Mouse (Mus musculus) forebrain, postnatal 0 days (tissue): ENCODE measurements around the gene Yjefn3. TPM values are rescaled to one million over a fixed set of nuclear protein-coding genes. Genes with fewer than 3 reads are reported as not detected.
A peak's percentile ranks its signal among the peaks of the same experiment; 100 is the strongest.

Source experiments
- ATAC-seq: fragments of 200-750 bp; cut with Nextera tagmentation; 2 replicates; pipeline ENCODE4 v1.8.0; 2017; ENCODE audit warnings: mild to moderate bottlenecking, moderate library complexity
- DNase-seq: peaks from one replicate; pipeline ENCODE4 v3.0.0-alpha.2; 2015
- H3K27ac ChIP-seq: fragments of 300-500 bp; sonication (generic); 2 replicates; pipeline ENCODE4 v1.5.1; 2014; ENCODE audit warnings: low read depth, mild to moderate bottlenecking, antibody characterized with exemption, low read length, moderate library complexity, mixed read lengths
- H3K27me3 ChIP-seq: fragments of 300-500 bp; sonication (generic); 2 replicates; pipeline ENCODE4 v1.6.1; 2014; ENCODE audit warnings: mild to moderate bottlenecking, low read length, mixed read lengths; ENCODE audit not compliant: insufficient read depth
- H3K36me3 ChIP-seq: fragments of 300-500 bp; sonication (generic); 2 replicates; pipeline ENCODE4 v1.6.1; 2014; ENCODE audit warnings: mild to moderate bottlenecking, moderate library complexity; ENCODE audit not compliant: insufficient read depth
- H3K4me1 ChIP-seq: fragments of 300-500 bp; sonication (generic); 2 replicates; pipeline ENCODE4 v1.6.1; 2014; ENCODE audit warnings: antibody characterized with exemption; ENCODE audit not compliant: insufficient read depth
- H3K4me2 ChIP-seq: fragments of 300-500 bp; sonication (generic); 2 replicates; pipeline ENCODE4 v1.6.1; 2014; ENCODE audit warnings: low read depth, mild to moderate bottlenecking, moderate library complexity
- H3K4me3 ChIP-seq: fragments of 300-500 bp; sonication (generic); 2 replicates; pipeline ENCODE4 v1.5.1; 2014; ENCODE audit warnings: low read depth, low read length, mixed read lengths
- H3K9ac ChIP-seq: fragments of 300-500 bp; sonication (generic); 2 replicates; pipeline ENCODE4 v1.6.1; 2014; ENCODE audit warnings: mild to moderate bottlenecking
- H3K9me3 ChIP-seq: fragments of 300-500 bp; sonication (generic); 2 replicates; pipeline ENCODE4 v1.6.1; 2016; ENCODE audit warnings: low read length
- CTCF ChIP-seq: sonication (generic); IDR thresholded peaks from 2 replicates; pipeline ENCODE4 v1.5.1; 2016; ENCODE audit warnings: antibody characterized with exemption, control low read depth, low read depth
- WGBS: fragments of 180-500 bp; shearing (Covaris S2); extraction: QIAGEN DNeasy Blood & Tissue Kit; methylation state at CpG from one replicate; pipeline ENCODE4 v1.1.7; 2014; 5-methylcytosine and 5-hydroxymethylcytosine counted together
- polyA plus RNA-seq: library from polyadenylated mRNA; unstranded; fragments of >200 nt; fragmentation: Nextera tagmentation; extraction: Ambion mirVana; gene quantifications from 2 replicates; pipeline ENCODE4 v1.2.1, GENCODE M21; 2015
- total RNA-seq: library from RNA; depleted of rRNA; stranded (reverse); fragments of >200 nt; gene quantifications from 2 replicates; pipeline ENCODE4 v1.2.3, GENCODE M21; 2014

Gene Yjefn3
- total and polyA plus RNA-seq, 2 experiments from 2014 or later, result 15.0 to 15.3 TPM

GRCm38 (mm10) chr8:69921141-69921540 is 18.6 kb upstream of the Yjefn3 start:
- no peak for TF ChIP-seq CTCF
- Histone ChIP-seq H3K27me3 (no peaks in the 10 kb centered on the region), H3K4me3 (no peak overlapping the region), H3K4me1 (peaks cover 6% of the 10 kb centered on the region), H3K9me3 (no peaks in the 10 kb centered on the region), H3K27ac (peak overlapping the region; percentile 80), H3K9ac (no peak overlapping the region; the same call in 1 of the 2 replicates), H3K4me2 (no peak overlapping the region), H3K36me3 (peaks cover 10% of the 10 kb centered on the region)
- ATAC-seq (no peak), DNase-seq (no peak)
- 81% methylated on average over 2 of the region's 2 CpGs for WGBS

DNA sequence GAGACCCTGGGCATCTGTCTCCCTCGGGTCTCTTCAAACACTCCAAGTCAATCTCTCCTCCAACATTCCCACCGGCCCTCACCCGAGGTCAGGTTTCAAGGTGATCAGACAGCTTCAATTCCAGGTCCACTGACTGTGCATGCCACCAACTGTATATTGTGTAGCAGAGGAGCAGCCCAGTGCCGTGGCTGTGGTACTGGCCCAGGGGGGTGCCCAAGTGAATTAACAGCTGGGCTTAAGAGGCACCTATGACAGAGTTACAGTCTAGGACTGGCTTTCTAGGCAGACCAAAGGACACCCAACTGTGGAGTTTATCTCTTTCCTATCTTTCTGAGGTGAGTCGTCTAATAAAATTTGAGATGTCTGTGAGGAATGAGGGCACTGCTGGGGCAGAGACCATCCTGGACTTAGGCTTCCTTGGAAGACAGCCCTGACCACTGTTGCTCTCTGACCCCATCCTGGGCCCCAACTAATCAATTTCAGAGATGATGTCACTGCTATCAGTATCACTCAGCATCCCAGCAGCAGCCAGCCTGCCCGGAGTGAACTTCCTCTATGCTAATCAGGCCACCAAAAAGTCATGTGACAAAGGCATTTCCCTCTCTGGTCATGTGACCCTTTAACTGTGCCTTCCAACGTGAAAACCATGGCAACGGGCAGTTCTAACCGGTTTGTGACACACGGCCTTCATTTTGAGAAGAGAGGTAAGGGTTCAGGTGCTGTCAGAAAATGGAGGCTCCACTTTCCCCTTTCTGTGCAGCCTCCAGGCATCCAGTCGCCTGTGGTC is 17.6 kb upstream of the Yjefn3 start:
- H3K36me3 ChIP-seq, result peaks cover 17% of the 10 kb centered on the region
- H3K27ac ChIP-seq, result peak overlapping the region; percentile 80
- 44% methylated on average over 11 of the region's 11 CpGs for whole genome bisulfite sequencing
- peak overlapping the region; percentile 13; the same call in 1 of the 2 replicates for H3K4me2 ChIP-seq
- H3K27me3 ChIP-seq, result no peaks in the 10 kb centered on the region
- no peak overlapping the region for H3K4me3 ChIP-seq
- TF ChIP-seq CTCF, result no peak
- no peaks in the 10 kb centered on the region for H3K9me3 ChIP-seq
- ATAC-seq, result peak; percentile 81
- peak; percentile 71 for DNase-seq
- H3K4me1 ChIP-seq, result peaks cover 6% of the 10 kb centered on the region
- peak overlapping the region; percentile 35; the same call in 1 of the 2 replicates for H3K9ac ChIP-seq

- no peaks in the 10 kb centered on the region for H3K27me3 ChIP-seq
- DNase-seq (peak; percentile 92), ATAC-seq (peak; percentile 75)
- H3K27ac ChIP-seq, result no peak overlapping the region
- peak; percentile 97 for TF ChIP-seq CTCF
- H3K4me1 ChIP-seq, result peaks cover 6% of the 10 kb centered on the region
- no peak overlapping the region for H3K4me2 ChIP-seq
- H3K4me3 ChIP-seq, result no peak overlapping the region
- no peaks in the 10 kb centered on the region for H3K9me3 ChIP-seq
- H3K9ac ChIP-seq, result no peak overlapping the region
- H3K36me3 ChIP-seq, result peaks cover 26% of the 10 kb centered on the region
- WGBS, result 62% methylated on average over 1 of the region's 1 CpGs
Measured at GRCm38 (mm10) chr8:69919010-69919409, 16.5 kb upstream of the Yjefn3 start.

GRCm38 (mm10) chr8:69918506-69918905 is 16.0 kb upstream of the Yjefn3 start:
- no peak for DNase-seq
- H3K4me2 ChIP-seq, result no peak overlapping the region
- no peak overlapping the region for H3K9ac ChIP-seq
- no peak overlapping the region for H3K27ac ChIP-seq
- H3K4me3 ChIP-seq, result no peak overlapping the region
- peaks cover 31% of the 10 kb centered on the region for H3K36me3 ChIP-seq
- no peaks in the 10 kb centered on the region for H3K27me3 ChIP-seq
- H3K9me3 ChIP-seq, result no peaks in the 10 kb centered on the region
- H3K4me1 ChIP-seq, result peaks cover 6% of the 10 kb centered on the region
- ATAC-seq, result no peak
- no peak for TF ChIP-seq CTCF

- 42% methylated on average over 5 of the region's 5 CpGs for WGBS
- no peaks in the 10 kb centered on the region for H3K27me3 ChIP-seq
- H3K4me1 ChIP-seq, result peaks cover 4% of the 10 kb centered on the region
- no peak overlapping the region for H3K4me2 ChIP-seq
- TF ChIP-seq CTCF, result peak; percentile 52
- 0 out of 2 replicates have a peak overlapping the region, but pooled peaks have one; percentile 10 for H3K9ac ChIP-seq
- no peak overlapping the region for H3K27ac ChIP-seq
- H3K4me3 ChIP-seq, result no peak overlapping the region
- ATAC-seq (peak; percentile 26; the same call in 1 of the 2 replicates), DNase-seq (peak; percentile 45)
- H3K9me3 ChIP-seq, result no peaks in the 10 kb centered on the region
- peaks cover 53% of the 10 kb centered on the region for H3K36me3 ChIP-seq
Measured at GRCm38 (mm10) chr8:69915748-69916147, 13.2 kb upstream of the Yjefn3 start.

DNA sequence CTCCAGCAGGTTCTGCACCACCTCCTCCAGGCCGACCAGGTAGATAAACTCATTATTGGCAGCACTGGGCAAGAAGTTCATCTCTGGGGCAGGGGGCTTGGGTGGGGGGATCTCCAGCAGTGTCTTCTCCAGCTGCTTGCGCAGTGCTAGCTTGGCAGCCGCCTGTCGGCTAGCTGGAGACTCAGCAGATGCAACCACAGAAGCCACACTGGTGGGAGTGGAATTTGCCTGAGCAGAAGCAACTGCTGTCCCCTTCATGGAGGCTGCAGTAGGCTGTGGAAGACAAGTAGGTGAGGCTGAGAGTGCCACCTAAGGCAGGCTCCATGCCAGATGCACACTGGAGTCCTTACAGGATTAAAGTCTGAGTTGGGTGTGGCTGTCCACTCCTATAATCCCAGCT is 12.0 kb upstream of the Yjefn3 start:
- H3K4me2 ChIP-seq, result no peak overlapping the region
- no peaks in the 10 kb centered on the region for H3K27me3 ChIP-seq
- no peak for DNase-seq
- no peak overlapping the region for H3K9ac ChIP-seq
- peaks cover 65% of the 10 kb centered on the region for H3K36me3 ChIP-seq
- no peak overlapping the region for H3K4me3 ChIP-seq
- no peak overlapping the region for H3K27ac ChIP-seq
- ATAC-seq, result no peak
- no peak for TF ChIP-seq CTCF
- no peaks in the 10 kb centered on the region for H3K4me1 ChIP-seq
- WGBS, result 86% methylated on average over 4 of the region's 4 CpGs
- no peaks in the 10 kb centered on the region for H3K9me3 ChIP-seq

GRCm38 (mm10) chr8:69912478-69913074 is 10.1 kb upstream of the Yjefn3 start:
- WGBS, result 85% methylated on average over 12 of the region's 12 CpGs
- no peak overlapping the region for H3K9ac ChIP-seq
- no peaks in the 10 kb centered on the region for H3K4me1 ChIP-seq
- peaks cover 71% of the 10 kb centered on the region for H3K36me3 ChIP-seq
- H3K4me2 ChIP-seq, result no peak overlapping the region
- no peaks in the 10 kb centered on the region for H3K27me3 ChIP-seq
- DNase-seq, result no peak
- H3K27ac ChIP-seq, result no peak overlapping the region
- no peak overlapping the region for H3K4me3 ChIP-seq
- H3K9me3 ChIP-seq, result no peaks in the 10 kb centered on the region
- TF ChIP-seq CTCF, result no peak
- ATAC-seq, result peak; percentile 19; the same call in 1 of the 2 replicates
